Mouse (Mus musculus): ENCODE measurements around the gene Riok2. TPM values are rescaled to one million over a fixed set of nuclear protein-coding genes. Genes with fewer than 3 reads are reported as not detected.

Gene Riok2
- polyA plus RNA-seq, 1 experiment, result 16.6 TPM

GRCm38 (mm10) chr17:17425308-17425813, 51.3 kb downstream of the Riok2 start:
- Histone ChIP-seq H3ac (ENCODE audit: control insufficient read depth, insufficient read length, low read depth) (no peak overlapping the region), H3K27me3 (ENCODE audit: control insufficient read depth, insufficient read depth, insufficient read length) (no peaks in the 10 kb centered on the region), H3K4me3 (ENCODE audit: insufficient read depth, poor library complexity, severe bottlenecking) (no peak overlapping the region), H3K36me3 (ENCODE audit: control insufficient read depth, insufficient read depth) (no peaks in the 10 kb centered on the region), H3K79me2 (ENCODE audit: control insufficient read depth, insufficient read depth) (no peaks in the 10 kb centered on the region), H3K79me3 (ENCODE audit: low read depth) (no peaks in the 10 kb centered on the region)
- TF ChIP-seq CTCF (IDR thresholded peaks at IDR 0.05; ENCODE audit: control insufficient read depth, insufficient read depth, insufficient read length), result no peak
- no peak for TF ChIP-seq CEBPB (IDR thresholded peaks at IDR 0.05; ENCODE audit: low read depth)
- TF ChIP-seq MYOG (IDR thresholded peaks at IDR 0.05; ENCODE audit: control insufficient read depth, extremely low read depth, insufficient read length), result no peak
- no peak for TF ChIP-seq USF1 (IDR thresholded peaks at IDR 0.05; ENCODE audit: low read depth)
- TF ChIP-seq MYOD1 (IDR thresholded peaks at IDR 0.05; ENCODE audit: control insufficient read depth, insufficient read length, low read depth), result no peak
- TF ChIP-seq FOSL1 (IDR thresholded peaks at IDR 0.05; ENCODE audit: insufficient read depth, low read length, poor library complexity, severe bottlenecking), result no peak
- no peak for TF ChIP-seq MAX (IDR thresholded peaks at IDR 0.05)

- no peak overlapping the region for H3K4me3 ChIP-seq (ENCODE audit: insufficient read depth, poor library complexity, severe bottlenecking)
- H3K79me2 ChIP-seq (ENCODE audit: control insufficient read depth, insufficient read depth), result no peaks in the 10 kb centered on the region
- H3K27me3 ChIP-seq (ENCODE audit: control insufficient read depth, insufficient read depth, insufficient read length), result no peaks in the 10 kb centered on the region
- no peaks in the 10 kb centered on the region for H3K79me3 ChIP-seq (ENCODE audit: low read depth)
- TF ChIP-seq MAX (IDR thresholded peaks at IDR 0.05) (no peak), MYOG (IDR thresholded peaks at IDR 0.05; ENCODE audit: control insufficient read depth, extremely low read depth, insufficient read length) (no peak), USF1 (IDR thresholded peaks at IDR 0.05; ENCODE audit: low read depth) (no peak)
- no peaks in the 10 kb centered on the region for H3K36me3 ChIP-seq (ENCODE audit: control insufficient read depth, insufficient read depth)
- H3ac ChIP-seq (ENCODE audit: control insufficient read depth, insufficient read length, low read depth), result no peak overlapping the region
These were observed 51.8 kb downstream of the Riok2 start for GRCm38 (mm10) chr17:17425906-17426305.

GRCm38 (mm10) chr17:17428888-17429287, 54.8 kb downstream of the Riok2 start:
- Histone ChIP-seq H3K79me2 (ENCODE audit: control insufficient read depth, insufficient read depth) (no peaks in the 10 kb centered on the region), H3K36me3 (ENCODE audit: control insufficient read depth, insufficient read depth) (no peaks in the 10 kb centered on the region), H3K4me3 (ENCODE audit: insufficient read depth, poor library complexity, severe bottlenecking) (no peak overlapping the region), H3ac (ENCODE audit: control insufficient read depth, insufficient read length, low read depth) (no peak overlapping the region), H3K27me3 (ENCODE audit: control insufficient read depth, insufficient read depth, insufficient read length) (no peaks in the 10 kb centered on the region), H3K79me3 (ENCODE audit: low read depth) (no peaks in the 10 kb centered on the region)
- TF ChIP-seq CTCF (IDR thresholded peaks at IDR 0.05; ENCODE audit: control insufficient read depth, insufficient read depth, insufficient read length), result no peak
- no peak for TF ChIP-seq MAX (IDR thresholded peaks at IDR 0.05)
- no peak for TF ChIP-seq MYOG (IDR thresholded peaks at IDR 0.05; ENCODE audit: control insufficient read depth, extremely low read depth, insufficient read length)
- no peak for TF ChIP-seq USF1 (IDR thresholded peaks at IDR 0.05; ENCODE audit: low read depth)
- TF ChIP-seq FOSL1 (IDR thresholded peaks at IDR 0.05; ENCODE audit: insufficient read depth, low read length, poor library complexity, severe bottlenecking), result no peak
- TF ChIP-seq MYOD1 (IDR thresholded peaks at IDR 0.05; ENCODE audit: control insufficient read depth, insufficient read length, low read depth), result no peak
- no peak for TF ChIP-seq CEBPB (IDR thresholded peaks at IDR 0.05; ENCODE audit: low read depth)

GRCm38 (mm10) chr17:17433679-17434078, 59.6 kb downstream of the Riok2 start:
- H3K79me2 ChIP-seq (ENCODE audit: control insufficient read depth, insufficient read depth), result no peaks in the 10 kb centered on the region
- no peaks in the 10 kb centered on the region for H3K79me3 ChIP-seq (ENCODE audit: low read depth)
- no peaks in the 10 kb centered on the region for H3K27me3 ChIP-seq (ENCODE audit: control insufficient read depth, insufficient read depth, insufficient read length)
- H3K4me3 ChIP-seq (ENCODE audit: insufficient read depth, poor library complexity, severe bottlenecking), result no peak overlapping the region
- no peak for TF ChIP-seq USF1 (IDR thresholded peaks at IDR 0.05; ENCODE audit: low read depth)
- no peak for TF ChIP-seq MYOD1 (IDR thresholded peaks at IDR 0.05; ENCODE audit: control insufficient read depth, insufficient read length, low read depth)
- no peak for TF ChIP-seq CTCF (IDR thresholded peaks at IDR 0.05; ENCODE audit: control insufficient read depth, insufficient read depth, insufficient read length)
- TF ChIP-seq CEBPB (IDR thresholded peaks at IDR 0.05; ENCODE audit: low read depth), result no peak
- TF ChIP-seq MYOG (IDR thresholded peaks at IDR 0.05; ENCODE audit: control insufficient read depth, extremely low read depth, insufficient read length), result no peak
- no peak for TF ChIP-seq MAX (IDR thresholded peaks at IDR 0.05)
- TF ChIP-seq FOSL1 (IDR thresholded peaks at IDR 0.05; ENCODE audit: insufficient read depth, low read length, poor library complexity, severe bottlenecking), result no peak
- no peak overlapping the region for H3ac ChIP-seq (ENCODE audit: control insufficient read depth, insufficient read length, low read depth)
- no peaks in the 10 kb centered on the region for H3K36me3 ChIP-seq (ENCODE audit: control insufficient read depth, insufficient read depth)

GRCm38 (mm10) chr17:17438576-17439191, 64.6 kb downstream of the Riok2 start:
- H3K36me3 ChIP-seq (ENCODE audit: control insufficient read depth, insufficient read depth), result no peaks in the 10 kb centered on the region
- TF ChIP-seq FOSL1 (IDR thresholded peaks at IDR 0.05; ENCODE audit: insufficient read depth, low read length, poor library complexity, severe bottlenecking), result no peak
- no peak for TF ChIP-seq CTCF (IDR thresholded peaks at IDR 0.05; ENCODE audit: control insufficient read depth, insufficient read depth, insufficient read length)
- H3K79me2 ChIP-seq (ENCODE audit: control insufficient read depth, insufficient read depth), result no peaks in the 10 kb centered on the region
- no peak overlapping the region for H3K4me3 ChIP-seq (ENCODE audit: insufficient read depth, poor library complexity, severe bottlenecking)
- no peak overlapping the region for H3ac ChIP-seq (ENCODE audit: control insufficient read depth, insufficient read length, low read depth)
- no peaks in the 10 kb centered on the region for H3K79me3 ChIP-seq (ENCODE audit: low read depth)
- no peaks in the 10 kb centered on the region for H3K27me3 ChIP-seq (ENCODE audit: control insufficient read depth, insufficient read depth, insufficient read length)

- Histone ChIP-seq H3K36me3 (ENCODE audit: control insufficient read depth, insufficient read depth) (no peaks in the 10 kb centered on the region), H3K79me3 (ENCODE audit: low read depth) (no peaks in the 10 kb centered on the region), H3K79me2 (ENCODE audit: control insufficient read depth, insufficient read depth) (no peaks in the 10 kb centered on the region), H3ac (ENCODE audit: control insufficient read depth, insufficient read length, low read depth) (no peak overlapping the region), H3K27me3 (ENCODE audit: control insufficient read depth, insufficient read depth, insufficient read length) (no peaks in the 10 kb centered on the region), H3K4me3 (ENCODE audit: insufficient read depth, poor library complexity, severe bottlenecking) (no peak overlapping the region)
- no peak for TF ChIP-seq MYOG (IDR thresholded peaks at IDR 0.05; ENCODE audit: control insufficient read depth, extremely low read depth, insufficient read length)
- no peak for TF ChIP-seq MAX (IDR thresholded peaks at IDR 0.05)
These were observed 67.9 kb downstream of the Riok2 start for GRCm38 (mm10) chr17:17441876-17442498.
